Mouse (Mus musculus): ENCODE measurements around the gene Rara.

DNA sequence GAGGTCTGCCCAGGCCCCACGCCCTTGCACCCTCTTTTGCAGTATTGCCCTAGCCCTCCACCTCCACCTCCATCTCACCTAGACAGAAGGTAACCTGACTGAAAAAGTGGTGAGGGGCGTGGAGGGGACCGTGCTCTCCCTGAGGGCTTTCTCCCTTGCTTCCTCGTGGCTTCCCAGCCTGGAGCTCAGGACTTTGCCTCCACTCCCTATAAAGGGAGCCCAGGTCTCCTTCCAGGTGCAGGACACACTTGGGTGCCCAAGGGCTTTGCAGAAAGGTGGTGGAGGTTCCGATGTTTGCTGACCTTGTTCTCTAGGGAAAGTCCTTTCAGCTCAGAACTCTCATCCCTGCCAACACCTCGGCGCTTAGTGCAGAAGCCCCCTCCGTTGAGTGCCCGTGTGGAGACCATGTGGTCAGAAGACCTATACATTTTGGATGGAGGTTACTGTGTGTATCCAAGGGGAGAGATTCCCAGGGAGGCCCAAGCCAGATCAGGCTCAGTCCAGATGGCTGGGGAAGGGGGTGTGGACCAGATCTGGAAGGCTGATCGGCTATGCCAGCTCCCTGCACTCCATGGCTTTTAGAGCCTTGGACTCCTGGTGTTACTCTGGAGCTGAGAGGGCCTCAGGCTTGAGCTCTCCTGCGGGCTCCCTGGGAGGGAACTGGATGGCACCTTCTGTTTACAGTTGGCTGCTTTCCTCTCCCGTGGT, 722 bp downstream of the Rara start:
- TF ChIP-seq CTCF (IDR thresholded peaks at IDR 0.05; ENCODE audit: extremely low read depth, insufficient read depth, insufficient read length, insufficient replicate concordance) (no peak), POLR2A (IDR thresholded peaks at IDR 0.05; ENCODE audit: low read depth, low read length) (no peak)

Measured in spleen, adult 2 months (tissue).